Mouse (Mus musculus) yolk sac, embryonic 10.5 days (tissue): ENCODE measurements around the gene Slc51a.
"Not testable (repeated sequence)": the region's sequence is repeated elsewhere in the genome, so short reads cannot be mapped to it uniquely, and the experiment has no call there.

Experiments used
- DNase-seq: peaks from one replicate; pipeline ENCODE4 v3.0.0-alpha.2; 2017; ENCODE audit warnings: low spot score

The Slc51a gene

DNA sequence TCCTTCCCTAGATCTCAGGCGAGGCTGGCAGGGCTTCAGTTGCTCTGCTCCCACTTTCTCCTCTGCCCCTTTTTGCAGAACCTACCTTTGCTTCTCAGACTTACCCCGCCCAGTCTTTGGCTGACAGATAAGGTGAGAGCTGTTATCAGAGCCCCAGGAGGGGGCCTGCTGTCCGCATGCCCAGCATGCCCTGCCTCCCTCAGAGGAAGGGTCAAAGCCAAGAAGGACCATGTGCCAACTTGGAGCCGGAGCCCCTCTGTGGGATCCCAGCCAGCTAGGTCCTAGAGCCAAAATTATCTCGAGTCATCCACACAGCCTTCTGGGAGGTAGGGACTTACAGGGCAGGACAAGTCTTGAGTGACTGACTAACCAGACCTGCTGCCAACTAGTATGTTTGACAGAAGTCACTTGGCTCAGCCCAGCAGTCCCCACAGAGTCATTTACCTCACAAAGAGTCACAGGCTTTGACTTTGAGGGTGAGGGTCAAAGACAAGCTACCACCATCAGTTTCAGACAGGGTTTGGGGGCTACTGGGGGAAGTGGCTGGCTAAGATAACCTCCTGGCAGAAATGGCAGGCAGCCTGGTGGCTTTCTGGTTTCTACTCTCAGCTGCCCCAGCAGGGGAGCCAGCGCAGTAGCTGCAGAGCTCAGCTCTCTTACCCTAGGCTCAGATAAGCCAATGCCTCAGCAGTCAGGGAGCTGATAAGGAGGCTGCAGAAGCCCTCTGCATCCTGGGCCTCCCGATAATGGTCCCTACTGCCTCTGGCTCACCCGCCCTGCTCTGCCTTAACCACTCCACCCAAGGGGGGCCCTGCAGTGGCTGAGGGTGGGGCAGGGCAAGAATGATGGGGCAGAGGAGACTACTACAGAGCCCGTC lies 21.6 kb upstream of the Slc51a start:
- peak; percentile 79 for DNase-seq

DNA sequence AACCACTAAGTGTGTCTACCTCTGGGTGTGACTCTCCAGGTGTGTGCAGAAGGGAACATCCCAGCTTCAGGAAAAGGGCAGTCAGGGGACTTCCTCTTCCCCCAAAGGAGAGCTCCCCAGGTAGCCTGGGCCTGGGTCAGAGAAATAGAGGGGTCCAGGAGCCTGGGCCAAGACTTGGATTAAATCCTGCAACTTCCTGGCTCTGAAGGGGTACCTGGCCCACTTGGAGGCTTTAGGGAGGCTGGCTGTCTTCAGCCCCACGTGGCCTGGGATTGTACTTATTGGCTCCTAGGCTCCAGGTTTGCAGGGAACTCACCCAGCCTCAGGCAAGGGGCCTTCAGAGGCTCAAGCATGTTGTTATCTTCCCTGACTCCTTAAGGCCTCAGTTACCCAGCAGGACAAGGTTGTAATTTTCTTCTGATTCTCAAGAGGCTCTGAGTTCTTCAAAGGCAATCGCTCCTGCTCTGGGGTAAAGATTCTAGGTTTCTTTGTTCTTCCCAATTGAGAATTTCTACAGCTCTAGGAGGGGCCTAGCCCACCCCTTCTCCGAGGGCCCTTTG lies 20.9 kb upstream of the Slc51a start:
- DNase-seq: no peak

DNA sequence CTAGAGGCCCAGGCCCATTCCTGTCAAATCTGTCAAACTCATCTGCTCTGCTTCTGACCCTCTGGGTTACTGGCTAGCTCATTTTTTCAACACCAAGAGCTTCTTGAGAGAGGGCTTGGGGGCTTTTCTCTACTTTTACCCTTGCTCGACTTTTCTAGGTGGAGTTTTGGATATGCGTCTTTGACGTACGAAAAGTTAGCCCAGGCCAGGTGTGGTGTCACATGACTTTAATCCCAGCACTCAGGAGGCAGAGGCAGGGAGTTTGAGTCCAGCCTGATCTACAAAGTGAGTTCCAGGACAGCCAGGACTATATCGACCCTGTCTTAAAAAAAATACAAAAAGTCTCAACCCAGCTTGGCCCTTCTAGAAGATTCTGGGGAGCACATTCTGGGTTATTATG lies 20.4 kb upstream of the Slc51a start:
- no peak for DNase-seq

DNA sequence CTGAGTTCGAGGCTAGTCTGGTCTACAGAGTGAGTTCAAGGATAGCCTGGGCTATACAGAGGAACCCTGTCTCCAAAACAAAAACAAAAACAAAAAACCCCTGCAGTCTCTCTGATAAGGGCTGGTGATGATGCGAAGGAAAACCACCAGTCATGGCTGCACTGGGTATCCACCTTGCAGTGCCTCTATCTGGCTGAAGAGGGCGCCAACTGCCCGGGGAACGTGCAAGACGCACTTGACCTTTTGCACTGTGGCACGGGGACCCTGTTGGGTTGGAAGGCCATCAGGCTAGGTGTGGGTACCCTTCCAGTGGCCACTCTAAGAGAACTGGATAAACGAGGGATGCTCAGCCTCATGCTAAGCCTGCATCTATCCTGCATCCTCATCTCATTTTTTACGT lies 19.7 kb upstream of the Slc51a start:
- peak; percentile 57 for DNase-seq

DNA sequence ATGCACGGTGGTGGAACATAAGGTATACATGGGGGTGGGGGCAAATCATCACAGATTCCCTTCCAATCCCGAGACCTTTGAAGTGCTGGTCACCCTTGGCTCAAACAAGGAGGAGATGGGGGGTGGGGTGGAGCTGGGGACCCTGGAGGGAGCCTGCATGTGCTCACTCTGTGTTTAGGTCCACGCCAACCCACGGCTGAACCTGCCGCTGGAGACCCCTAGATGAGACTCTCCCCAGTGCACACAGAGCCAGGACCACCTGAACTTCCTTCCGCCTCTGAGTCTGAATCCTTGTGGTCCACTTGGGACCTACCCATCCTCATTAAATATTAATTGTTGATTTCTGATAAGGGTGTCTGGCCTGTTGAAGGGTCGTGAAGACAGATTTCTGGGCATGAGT lies 19.2 kb upstream of the Slc51a start:
- DNase-seq: no peak

DNA sequence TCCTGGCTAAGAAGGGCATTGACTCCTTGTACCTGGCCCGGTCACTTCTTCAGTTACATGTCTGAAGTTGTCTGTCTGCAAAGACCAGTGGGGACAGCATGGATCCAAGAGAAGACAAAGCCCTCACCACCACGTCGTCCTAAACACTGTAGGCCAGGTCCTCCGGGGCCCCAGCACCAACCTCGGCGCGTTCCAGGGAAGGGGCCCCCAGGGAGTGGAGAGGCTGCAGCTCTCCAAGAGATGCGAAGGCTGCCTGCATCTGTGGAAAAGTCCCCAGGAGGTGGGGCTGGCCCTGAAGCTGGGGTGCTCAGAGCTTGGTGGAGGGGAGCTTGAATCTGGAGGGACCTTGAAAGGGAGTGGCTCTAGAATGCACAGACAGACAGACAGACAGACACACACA lies 18.6 kb upstream of the Slc51a start:
- DNase-seq: no peak

DNA sequence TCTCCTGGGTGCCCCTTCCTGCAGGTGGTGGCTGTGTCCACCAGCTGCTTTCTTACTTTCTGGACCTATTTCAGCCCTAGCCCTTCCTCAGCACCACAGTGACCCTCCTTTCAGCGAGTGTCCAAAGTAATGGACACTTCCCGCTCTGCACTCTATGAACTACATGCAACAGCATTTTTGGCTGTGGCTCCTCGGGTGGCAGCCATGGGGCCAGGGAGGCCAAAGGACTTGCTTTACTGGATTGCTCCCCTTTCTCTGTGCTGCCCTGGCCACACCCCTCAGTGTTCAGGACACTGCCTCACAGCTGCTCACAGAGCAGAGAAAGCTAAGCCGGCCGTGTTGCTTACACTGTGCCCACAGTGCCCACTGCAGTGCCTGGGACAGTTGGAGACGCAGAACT lies 16.0 kb upstream of the Slc51a start:
- no peak for DNase-seq

DNA sequence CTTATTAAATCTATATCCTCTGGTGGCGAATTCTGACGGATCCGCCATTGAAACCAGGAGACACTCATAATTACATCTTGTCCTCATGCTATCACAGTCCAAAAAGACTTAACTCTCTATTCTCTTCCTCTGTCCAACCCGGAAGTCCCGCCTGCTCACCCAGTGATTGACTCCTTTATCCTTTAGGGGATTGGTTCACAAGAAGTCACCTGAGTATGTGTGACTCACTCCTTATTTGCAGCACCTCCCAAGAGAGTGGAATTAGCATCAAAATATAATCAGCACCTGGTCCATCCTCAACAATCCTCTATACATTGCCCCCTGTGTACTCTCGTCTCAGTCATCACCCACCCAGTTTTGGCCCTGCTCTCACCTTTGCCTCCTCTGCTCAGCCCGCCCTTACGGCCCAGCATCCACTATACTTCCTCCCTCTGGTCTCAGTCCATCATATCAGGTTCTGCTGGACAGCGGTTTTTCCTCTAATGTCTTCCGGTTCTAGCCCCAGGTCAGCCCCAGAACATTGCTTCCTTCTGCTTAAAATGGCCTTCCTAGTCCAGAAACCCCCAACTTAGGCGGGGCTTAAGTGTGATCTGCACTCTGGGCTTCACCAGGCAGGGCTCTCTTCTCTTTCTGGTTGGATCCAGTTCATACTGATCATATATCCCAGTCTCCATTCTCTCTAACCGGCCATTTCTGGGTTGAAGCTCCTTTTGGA lies 15.1 kb upstream of the Slc51a start:
- no peak for DNase-seq

DNA sequence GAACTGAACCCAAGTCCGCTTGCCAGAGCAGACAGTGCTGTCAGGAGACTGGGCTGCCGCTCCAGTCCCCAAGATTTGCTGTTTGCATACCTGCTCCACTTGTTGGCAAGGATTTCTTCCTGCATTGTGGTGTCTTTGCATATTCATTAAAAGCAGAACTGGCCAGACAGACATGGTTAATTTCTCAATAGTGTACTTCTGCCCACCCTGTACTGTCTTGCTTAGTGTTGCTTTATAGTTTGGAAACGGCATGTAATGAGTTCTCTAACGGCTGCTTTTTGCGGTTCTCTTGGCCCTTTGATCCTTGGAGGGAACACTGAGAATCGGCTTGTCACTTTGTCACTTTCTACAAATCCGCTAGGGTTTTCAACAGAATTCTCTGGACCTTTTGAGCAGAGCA lies 13.8 kb upstream of the Slc51a start:
- no peak for DNase-seq

DNA sequence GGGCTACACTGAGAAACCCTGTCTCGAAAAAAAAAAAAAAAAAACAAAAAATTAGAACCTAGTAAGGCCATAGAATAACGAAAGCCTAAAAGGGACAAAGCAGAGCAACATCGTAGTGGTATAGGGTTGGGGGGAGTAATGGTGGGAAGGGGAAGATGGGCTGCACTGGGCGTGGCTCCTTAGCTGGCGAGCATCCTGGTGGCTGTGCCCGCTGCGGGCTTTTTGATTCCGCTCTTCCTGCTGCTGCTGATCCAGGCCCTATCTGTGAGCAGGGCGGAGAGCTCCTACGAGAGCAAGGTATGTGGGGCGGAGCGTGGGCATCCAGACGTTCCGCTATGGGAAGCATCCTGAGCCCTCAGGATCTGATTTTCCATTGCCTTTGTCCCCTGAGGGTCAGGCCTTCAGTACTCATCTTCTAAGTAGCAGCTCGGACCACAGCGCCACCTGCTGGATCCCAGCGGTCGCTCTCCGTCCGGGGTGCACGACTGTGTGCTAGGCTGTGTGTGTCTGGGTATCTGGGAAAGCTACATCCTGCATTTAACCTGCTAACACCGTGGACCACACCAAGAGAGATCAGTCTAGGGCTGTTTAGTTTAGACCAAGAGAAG lies 11.9 kb upstream of the Slc51a start:
- peak; percentile 80 for DNase-seq

DNA sequence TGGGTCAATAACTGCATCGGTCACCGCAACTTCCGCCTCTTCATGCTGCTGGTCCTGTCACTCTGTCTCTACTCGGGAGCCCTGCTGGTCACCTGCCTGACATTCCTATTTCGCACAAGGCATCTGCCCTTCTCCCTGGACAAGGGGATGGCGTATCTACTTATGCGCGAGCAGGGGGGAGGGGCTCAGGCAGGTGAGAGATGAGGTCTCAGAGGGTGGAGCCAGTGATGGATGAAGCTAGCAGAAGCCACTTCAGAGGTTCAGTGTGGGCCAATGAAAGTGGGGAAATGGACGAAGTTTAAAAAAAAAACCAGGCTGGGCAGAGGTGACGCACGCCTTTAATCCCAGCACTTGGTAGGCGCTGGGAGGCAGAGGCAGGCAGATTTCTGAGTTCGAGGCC lies 11.3 kb upstream of the Slc51a start:
- DNase-seq: no peak

DNA sequence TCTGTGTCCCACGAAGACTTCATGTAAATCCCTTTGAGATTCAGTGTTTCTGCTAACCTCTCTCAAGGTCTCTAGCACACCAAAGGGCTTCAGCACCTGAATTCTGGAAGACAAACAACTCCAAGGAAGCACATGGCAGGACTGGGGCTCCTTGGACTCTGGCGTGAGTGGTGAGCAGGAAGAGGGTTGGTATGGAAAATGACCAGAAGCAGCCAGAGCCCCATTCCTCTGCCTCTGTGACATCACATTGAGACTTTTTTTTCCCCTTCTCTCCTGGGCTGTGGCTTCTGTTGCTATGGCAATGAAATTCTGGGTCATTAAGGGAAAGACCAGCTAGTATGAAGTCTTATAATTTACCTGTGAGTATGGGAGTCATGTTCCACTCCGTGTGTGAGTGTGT lies 8.3 kb upstream of the Slc51a start, which contains the start of gene Zdhhc19:
Zdhhc19 (plus strand) TSS at position 301 of the 400 bp plus-strand sequence.
- no peak for DNase-seq

DNA sequence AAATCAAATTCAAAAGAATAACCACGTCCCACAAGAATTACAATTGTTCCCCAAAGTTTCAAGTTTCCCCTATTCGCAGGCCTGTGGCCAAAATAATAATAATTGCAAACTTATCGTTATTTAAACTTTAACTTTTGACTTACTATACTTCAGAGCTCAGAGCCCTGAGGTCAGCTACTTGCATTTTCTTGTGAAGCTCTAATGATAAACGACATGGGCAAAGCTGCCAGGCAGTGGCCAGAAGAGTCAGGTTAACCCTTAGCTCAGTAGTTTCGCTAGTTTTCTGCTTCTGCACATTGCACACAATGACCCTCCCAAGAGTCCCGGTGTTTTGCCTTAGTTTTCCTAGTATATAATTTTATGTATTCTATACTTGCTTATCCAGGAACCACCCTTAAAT lies 6.7 kb upstream of the Slc51a start:
- DNase-seq: not testable (repeated sequence)

DNA sequence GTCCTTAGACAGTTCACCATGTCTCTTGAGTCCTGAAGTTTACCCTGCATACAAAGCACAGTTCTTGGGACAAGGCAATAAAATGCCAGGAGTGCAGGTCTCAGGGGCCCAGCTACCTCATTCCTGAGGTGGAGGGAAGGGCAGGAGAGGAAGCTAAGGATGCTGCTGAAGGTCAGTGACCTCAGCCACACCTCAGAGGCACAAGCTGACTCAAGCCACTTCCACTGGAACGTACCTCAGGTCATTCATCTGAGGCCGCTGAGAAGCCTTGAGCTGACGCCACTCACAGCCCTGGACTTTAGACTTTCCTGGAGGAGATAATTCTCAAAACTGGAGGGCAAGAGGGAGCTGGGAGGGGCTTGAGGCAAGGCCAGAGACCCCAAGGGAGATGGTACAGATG lies 1.3 kb upstream of the Slc51a start:
- peak; percentile 64 for DNase-seq

DNA sequence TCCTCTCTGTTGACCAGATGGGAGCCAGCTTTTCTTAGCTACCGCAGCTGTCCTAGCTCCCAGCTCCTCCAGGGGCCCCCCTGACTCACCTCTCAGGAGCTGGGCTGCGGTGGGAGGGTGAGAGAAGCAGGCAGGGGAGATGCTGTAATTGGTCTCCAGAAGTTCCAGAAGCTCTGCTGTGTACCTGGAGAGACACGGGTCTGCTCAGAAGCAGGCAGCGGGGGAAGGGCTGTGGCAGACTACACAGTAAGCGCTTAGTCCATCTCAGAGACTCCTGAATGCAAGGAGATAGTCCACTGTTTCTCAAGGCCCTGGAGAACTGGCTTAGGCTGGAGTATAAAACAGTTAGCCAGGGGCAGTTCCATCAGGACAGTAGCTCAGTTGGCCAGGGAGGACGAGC lies 1.6 kb downstream of the Slc51a start:
- no peak for DNase-seq

DNA sequence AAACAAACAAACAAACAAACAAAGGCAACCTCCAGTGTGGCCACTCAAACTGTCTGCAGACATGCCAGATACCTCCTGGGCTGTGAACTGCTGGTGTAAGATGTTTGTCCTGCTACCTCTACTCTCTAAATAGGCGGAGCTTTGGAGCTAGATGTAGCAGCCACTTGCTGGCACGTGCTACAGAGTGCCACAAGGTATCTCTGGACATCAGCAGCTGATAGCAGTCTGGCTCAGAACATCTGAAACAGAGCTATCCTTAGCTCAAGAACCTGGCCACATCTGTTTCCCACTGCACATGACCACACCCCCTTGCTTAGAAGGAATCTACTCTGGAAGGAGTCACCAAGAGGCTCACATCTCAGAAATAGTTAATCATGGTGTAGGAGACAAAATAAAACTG lies 2.5 kb downstream of the Slc51a start:
- DNase-seq: no peak

DNA sequence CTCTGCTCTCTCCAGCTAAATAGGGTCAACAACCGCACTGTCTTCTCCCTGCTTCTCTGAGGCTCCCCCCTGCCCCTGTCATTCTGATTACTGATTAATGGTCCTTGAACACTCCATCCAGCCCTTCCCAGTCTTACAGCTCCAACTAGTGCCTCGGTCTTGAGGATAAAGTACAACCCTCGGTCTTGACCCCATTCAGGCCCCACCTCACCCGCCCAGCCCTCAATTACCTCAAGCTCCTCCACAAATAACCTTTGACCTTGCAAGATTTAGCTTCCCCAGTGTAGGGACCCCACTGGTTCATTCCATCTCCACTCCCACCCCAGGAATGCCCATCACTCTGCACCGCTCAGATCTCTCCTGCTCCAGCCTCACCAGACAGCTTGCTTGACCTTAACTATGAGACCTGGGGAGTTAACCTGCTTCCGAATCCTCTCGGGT lies 3.2 kb downstream of the Slc51a start:
- DNase-seq: peak; percentile 92

DNA sequence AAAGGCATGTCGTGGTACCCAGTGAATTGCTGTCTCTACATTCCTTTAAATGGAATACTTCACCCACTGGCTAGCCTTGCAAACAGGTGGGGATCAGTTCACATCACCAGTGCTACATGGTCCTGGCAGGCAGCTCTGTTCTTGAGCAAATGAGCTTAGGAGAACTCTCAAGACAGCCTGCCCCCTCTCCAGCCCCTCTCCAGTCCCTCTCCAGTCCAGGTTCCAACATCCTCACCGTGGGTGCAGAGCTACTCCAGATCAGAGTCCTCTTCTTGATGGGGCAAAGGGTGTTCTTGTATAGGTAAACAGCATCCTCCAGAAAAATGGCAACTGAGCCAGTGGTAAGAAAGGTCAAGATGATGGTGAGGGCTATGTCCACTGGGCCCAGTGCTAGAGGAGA lies 8.3 kb downstream of the Slc51a start:
- no peak for DNase-seq

DNA sequence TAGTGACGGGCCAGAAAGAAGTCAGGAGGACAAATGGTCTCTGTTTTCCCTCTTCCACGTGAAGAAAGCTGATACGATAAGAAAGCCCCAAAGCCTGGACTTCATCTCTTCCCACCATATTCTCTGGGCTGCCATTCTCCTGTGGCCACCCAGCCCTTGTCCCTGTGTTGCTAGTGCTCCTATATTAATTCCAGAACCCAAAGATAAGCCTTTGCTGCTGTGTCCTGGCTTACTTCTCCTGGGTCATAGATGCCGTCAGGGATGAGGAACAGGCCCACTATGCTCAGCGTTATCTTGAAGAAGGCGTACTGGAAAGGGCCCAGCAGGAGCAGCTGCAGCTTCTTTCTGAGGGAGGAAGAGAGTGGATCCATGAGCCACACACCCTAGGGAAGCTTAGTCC lies 10.4 kb downstream of the Slc51a start:
- no peak for DNase-seq

DNA sequence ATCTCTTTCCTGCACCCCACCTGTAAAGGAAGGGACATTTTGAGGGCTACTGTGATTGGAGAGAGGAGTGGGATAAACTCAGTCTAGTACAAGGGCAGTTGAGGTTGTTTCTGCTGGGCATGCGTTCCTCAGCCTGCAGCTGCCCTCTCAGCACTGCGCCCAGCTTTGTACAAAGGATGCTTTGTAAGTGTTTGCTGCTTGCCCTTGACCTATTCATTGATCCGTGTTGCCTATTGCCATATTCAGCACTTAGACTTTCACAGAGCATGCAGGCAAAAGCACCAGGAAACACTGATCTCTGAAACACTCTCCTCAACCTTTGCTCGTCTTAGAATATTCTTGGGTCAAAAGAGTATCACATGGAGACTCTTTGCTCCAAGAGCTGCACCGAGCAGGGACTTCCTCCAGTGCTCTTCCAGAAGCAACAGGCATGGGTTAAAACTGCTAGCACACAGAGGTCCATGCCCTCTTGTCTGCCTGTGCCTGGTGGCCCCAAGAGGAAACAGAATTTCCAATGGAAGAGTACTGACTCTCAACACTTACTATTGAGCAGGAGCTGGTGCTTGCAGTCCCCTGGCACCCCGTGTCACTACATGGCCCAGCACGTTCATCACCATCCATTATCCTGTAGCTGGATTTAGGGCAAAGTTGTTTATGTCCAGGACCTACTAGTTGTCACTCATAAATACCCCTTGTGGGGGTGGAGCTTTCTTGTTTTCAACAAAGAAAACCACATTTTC lies 15.2 kb downstream of the Slc51a start:
- no peak for DNase-seq

DNA sequence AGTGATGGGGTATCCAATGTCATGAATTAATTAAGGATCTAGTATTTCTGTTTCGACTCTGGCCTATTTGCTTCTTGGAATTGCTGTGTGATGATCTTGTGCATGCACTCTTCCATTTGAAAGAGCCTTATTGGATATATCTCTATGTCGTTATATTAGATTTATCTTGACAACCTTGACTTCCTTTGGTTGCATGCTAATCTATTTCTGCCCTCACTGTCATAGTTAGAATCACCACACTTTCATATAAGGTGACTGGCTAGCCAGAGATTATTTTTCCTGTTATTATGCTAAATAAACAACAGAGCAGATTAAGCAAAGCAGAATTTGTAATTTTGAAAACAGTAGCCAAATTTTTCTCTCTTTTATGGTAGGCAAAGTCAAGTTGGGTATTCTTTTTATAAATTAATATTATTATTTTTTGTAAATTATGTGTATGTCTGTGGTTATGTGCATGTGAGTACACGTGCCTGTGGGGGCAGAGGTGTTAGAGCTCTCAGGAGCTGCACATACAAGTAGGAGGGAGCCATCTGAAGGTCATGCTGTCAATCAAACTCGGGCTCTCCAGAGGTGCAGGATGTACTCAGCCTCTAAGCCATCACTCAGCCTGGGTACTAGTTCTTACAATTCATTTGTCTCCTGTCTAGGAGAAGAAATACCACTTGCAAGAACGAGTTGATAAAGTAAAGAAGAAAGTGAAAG lies 18.1 kb downstream of the Slc51a start:
- DNase-seq: no peak
